Mouse (Mus musculus): ENCODE results near the gene Csk. TPM values are rescaled to one million over a fixed set of nuclear protein-coding genes. Genes with fewer than 3 reads are reported as not detected.

Gene Csk
- polyA plus RNA-seq, 1 experiment from 2014 or later, result 117 TPM

- DNase-seq (ENCODE audit: low read depth, low spot score) (no peak), ATAC-seq (no peak)
- CTCF ChIA-PET, result interaction anchor here (0.6 kb wide), 1 partner anchor 9 kb away, joined by 3 read pairs; no protein-coding TSS in a partner anchor
- H3K27me3 ChIP-seq, result no peaks in the 10 kb centered on the region
- in situ Hi-C loops (cut with MboI; ENCODE audit: low pct_unique_long_range_greater_than_20kb), result no loop called here
- POLR2A ChIA-PET, result no interaction called here
- TF ChIP-seq CTCF (IDR thresholded peaks at IDR 0.05), result no peak
Measured at GRCm38 (mm10) chr9:57609803-57610202, 43.6 kb downstream of the Csk start.

- H3K27me3 ChIP-seq, result no peaks in the 10 kb centered on the region
- in situ Hi-C loops (cut with MboI; ENCODE audit: low pct_unique_long_range_greater_than_20kb), result no loop called here
- ChIA-PET CTCF (no interaction called here), POLR2A (no interaction called here)
- peak; percentile 40 for ATAC-seq
- no peak for TF ChIP-seq CTCF (IDR thresholded peaks at IDR 0.05)
- no peak for DNase-seq (ENCODE audit: low read depth, low spot score)
Measured at GRCm38 (mm10) chr9:57606139-57606851, 47.1 kb downstream of the Csk start, which contains the start of gene Cplx3. Gene Cplx3 (minus strand): TSS chr9:57606281.

- CTCF ChIA-PET, result interaction anchor here (1.2 to 1.4 kb wide), 2 partner anchors 10 to 14 kb away, joined by 4 to 5 read pairs; no protein-coding TSS in a partner anchor
- DNase-seq (ENCODE audit: low read depth, low spot score), result no peak
- no peak for ATAC-seq
- POLR2A ChIA-PET, result interaction anchor here (1.3 kb wide), 1 partner anchor 12 kb away, joined by 3 read pairs; no protein-coding TSS in a partner anchor
- TF ChIP-seq CTCF (IDR thresholded peaks at IDR 0.05), result no peak
- in situ Hi-C loops (cut with MboI; ENCODE audit: low pct_unique_long_range_greater_than_20kb), result no loop called here
- no peaks in the 10 kb centered on the region for H3K27me3 ChIP-seq
Measured at GRCm38 (mm10) chr9:57605503-57605902, 47.9 kb downstream of the Csk start.

- ATAC-seq, result no peak
- no peaks in the 10 kb centered on the region for H3K27me3 ChIP-seq
- in situ Hi-C loops (cut with MboI; ENCODE audit: low pct_unique_long_range_greater_than_20kb), result no loop called here
- ChIA-PET CTCF (interaction anchor here (1.2 to 1.4 kb wide), 2 partner anchors 9 to 14 kb away, joined by 4 to 5 read pairs; no protein-coding TSS in a partner anchor), POLR2A (interaction anchor here (1.3 kb wide), 1 partner anchor 11 kb away, joined by 3 read pairs; no protein-coding TSS in a partner anchor)
- DNase-seq (ENCODE audit: low read depth, low spot score), result no peak
- TF ChIP-seq CTCF (IDR thresholded peaks at IDR 0.05), result no peak
Measured at GRCm38 (mm10) chr9:57604875-57605274, 48.6 kb downstream of the Csk start.

- ATAC-seq, result no peak
- H3K27me3 ChIP-seq, result no peaks in the 10 kb centered on the region
- no peak for TF ChIP-seq CTCF (IDR thresholded peaks at IDR 0.05)
- POLR2A ChIA-PET, result no interaction called here
- CTCF ChIA-PET, result interaction anchor here (1.3 kb wide), 1 partner anchor 21 kb away, joined by 4 read pairs; no protein-coding TSS in a partner anchor
- no peak for DNase-seq (ENCODE audit: low read depth, low spot score)
- in situ Hi-C loops (cut with MboI; ENCODE audit: low pct_unique_long_range_greater_than_20kb), result no loop called here
Measured at GRCm38 (mm10) chr9:57602098-57602497, 51.3 kb downstream of the Csk start.

GRCm38 (mm10) chr9:57601353-57601706, 52.1 kb downstream of the Csk start:
- no peak for DNase-seq (ENCODE audit: low read depth, low spot score)
- CTCF ChIA-PET, result interaction anchor here (1.2 to 1.3 kb wide), 2 partner anchors 8 to 22 kb away, joined by 3 to 4 read pairs; no protein-coding TSS in a partner anchor

GRCm38 (mm10) chr9:57600620-57601352, 52.6 kb downstream of the Csk start:
- no peak for TF ChIP-seq CTCF (IDR thresholded peaks at IDR 0.05)
- ChIA-PET CTCF (interaction anchor here (1.2 kb wide), 1 partner anchor 9 kb away, joined by 3 read pairs; no protein-coding TSS in a partner anchor), POLR2A (interaction anchor here (0.8 kb wide), 1 partner anchor 23 kb away, joined by 4 read pairs; no protein-coding TSS in a partner anchor)
- DNase-seq (ENCODE audit: low read depth, low spot score) (no peak), ATAC-seq (no peak)
- in situ Hi-C loops (cut with MboI; ENCODE audit: low pct_unique_long_range_greater_than_20kb), result no loop called here
- H3K27me3 ChIP-seq, result no peaks in the 10 kb centered on the region

More at GRCm38 (mm10) chr9:57601353-57601706, 52.1 kb downstream of the Csk start:
- no peak for TF ChIP-seq CTCF (IDR thresholded peaks at IDR 0.05)
- no peak for ATAC-seq
- POLR2A ChIA-PET, result interaction anchor here (0.8 kb wide), 1 partner anchor 22 kb away, joined by 4 read pairs; no protein-coding TSS in a partner anchor
- no peaks in the 10 kb centered on the region for H3K27me3 ChIP-seq
- in situ Hi-C loops (cut with MboI; ENCODE audit: low pct_unique_long_range_greater_than_20kb), result no loop called here

GRCm38 (mm10) chr9:57598851-57599563, 54.4 kb downstream of the Csk start:
- no peak for ATAC-seq
- TF ChIP-seq CTCF (IDR thresholded peaks at IDR 0.05), result no peak
- H3K27me3 ChIP-seq, result no peaks in the 10 kb centered on the region
- no peak for DNase-seq (ENCODE audit: low read depth, low spot score)
- POLR2A ChIA-PET, result interaction anchor here (0.8 kb wide), 1 partner anchor 56 kb away, joined by 3 read pairs; no protein-coding TSS in a partner anchor
- CTCF ChIA-PET, result no interaction called here
- in situ Hi-C loops (cut with MboI; ENCODE audit: low pct_unique_long_range_greater_than_20kb), result no loop called here

GRCm38 (mm10) chr9:57597929-57598382, 55.5 kb downstream of the Csk start:
- no peak for TF ChIP-seq CTCF (IDR thresholded peaks at IDR 0.05)
- in situ Hi-C loops (cut with MboI; ENCODE audit: low pct_unique_long_range_greater_than_20kb), result no loop called here
- H3K27me3 ChIP-seq, result no peaks in the 10 kb centered on the region
- ATAC-seq, result no peak
- POLR2A ChIA-PET, result no interaction called here
- no peak for DNase-seq (ENCODE audit: low read depth, low spot score)
- CTCF ChIA-PET, result interaction anchor here (0.9 kb wide), 1 partner anchor 59 kb away, joined by 3 read pairs; no protein-coding TSS in a partner anchor

- DNase-seq (ENCODE audit: low read depth, low spot score) (no peak), ATAC-seq (no peak)
- CTCF ChIA-PET, result interaction anchor here (0.9 kb wide), 1 partner anchor 60 kb away, joined by 3 read pairs; no protein-coding TSS in a partner anchor
- no peak for TF ChIP-seq CTCF (IDR thresholded peaks at IDR 0.05)
- POLR2A ChIA-PET, result interaction anchor here (1.2 kb wide), 1 partner anchor 13 kb away, joined by 3 read pairs; no protein-coding TSS in a partner anchor
- in situ Hi-C loops (cut with MboI; ENCODE audit: low pct_unique_long_range_greater_than_20kb), result no loop called here
- H3K27me3 ChIP-seq, result no peaks in the 10 kb centered on the region
Measured at GRCm38 (mm10) chr9:57597265-57597664, 56.2 kb downstream of the Csk start.
